Mouse (Mus musculus) CH12.LX (cell line): ENCODE measurements at regions not wholly inside any gene's neighbourhood (a gene's known extent, or its start where the extent isn't known, plus 50 kb on each side); places are given as distances from the start of the nearest gene placed in this dataset.

Experiments used
- CTCF ChIP-seq, 2 experiments: IDR thresholded peaks in 1 of 2; conservative IDR thresholded peaks in 1 of 2; 2 replicates each; pipeline ENCODE4 v1.5.1; 2011 to 2012; ENCODE audit warnings: low read depth in 2 of 2, low read length in 2 of 2, improper control_type of control experiment in 1 of 2, inconsistent platforms in 1 of 2, mild to moderate bottlenecking in 1 of 2, moderate library complexity in 1 of 2
- EP300 ChIP-seq: IDR thresholded peaks from 2 replicates; pipeline ENCODE4 v1.6.1; 2011; ENCODE audit warnings: low read length, improper control_type of control experiment
- MAX ChIP-seq: IDR thresholded peaks from 2 replicates; pipeline ENCODE4 v1.6.1; 2011; ENCODE audit warnings: low read length, improper control_type of control experiment
- POLR2A ChIP-seq: IDR thresholded peaks from 2 replicates; pipeline ENCODE4 v1.6.1; 2011; ENCODE audit warnings: low read depth, mild to moderate bottlenecking, improper control_type of control experiment, low read length
- POLR2AphosphoS2 ChIP-seq: IDR thresholded peaks from 2 replicates; pipeline ENCODE4 v1.6.1; 2011; ENCODE audit warnings: low read depth, low read length, improper control_type of control experiment
- RCOR1 ChIP-seq: conservative IDR thresholded peaks from 2 replicates; pipeline ENCODE4 v1.6.1; 2012; ENCODE audit warnings: low read depth, mild to moderate bottlenecking, inconsistent platforms, low read length, improper control_type of control experiment
- SMC3 ChIP-seq: IDR thresholded peaks from 2 replicates; pipeline ENCODE4 v1.6.1; 2011; ENCODE audit warnings: low read depth, low read length, improper control_type of control experiment
- UBTF ChIP-seq: IDR thresholded peaks from 2 replicates; pipeline ENCODE4 v1.6.1; 2012; ENCODE audit warnings: low read depth, mild to moderate bottlenecking, inconsistent platforms, low read length, improper control_type of control experiment, moderate library complexity
- USF2 ChIP-seq: conservative IDR thresholded peaks from 2 replicates; pipeline ENCODE4 v1.6.1; 2011; ENCODE audit warnings: low read depth, low read length, improper control_type of control experiment

GRCm38 (mm10) chr19:21106241-21106669 lies 152.3 kb upstream of the Tmc1 start:
- no peak for TF ChIP-seq POLR2A
- TF ChIP-seq CTCF (conservative IDR thresholded peaks at IDR 0.05 in 1 of 2, IDR thresholded peaks at IDR 0.05 in 1 of 2; ENCODE audit: low read depth in 2 of 2, low read length in 2 of 2) = no peak
- no peak for TF ChIP-seq SMC3
- TF ChIP-seq EP300 = no peak
- no peak for TF ChIP-seq USF2
- no peak for TF ChIP-seq UBTF
- no peak for TF ChIP-seq RCOR1
- TF ChIP-seq POLR2AphosphoS2 = no peak
- no peak for TF ChIP-seq MAX
